Mouse (Mus musculus) neural tube, embryonic 13.5 days (tissue): Measurements from ENCODE around the gene Snx5. TPM values are rescaled to one million over a fixed set of nuclear protein-coding genes. Genes with fewer than 3 reads are reported as not detected.

Experiments
- ATAC-seq: fragments of 200-750 bp; cut with Nextera tagmentation; 2 replicates; pipeline ENCODE4 v1.8.0; 2017; ENCODE audit warnings: low read depth, mild to moderate bottlenecking, moderate TSS enrichment, moderate library complexity
- H3K27ac ChIP-seq: fragments of 300-500 bp; sonication (generic); replicated peaks from 2 replicates; pipeline ENCODE4 v1.5.1; 2015; ENCODE audit warnings: moderate library complexity, mild to moderate bottlenecking, inconsistent platforms
- H3K27me3 ChIP-seq: fragments of 300-500 bp; sonication (generic); 2 replicates; pipeline ENCODE4 v1.6.1; 2015; ENCODE audit warnings: mild to moderate bottlenecking, inconsistent platforms
- H3K36me3 ChIP-seq: fragments of 300-500 bp; sonication (generic); 2 replicates; pipeline ENCODE4 v1.6.1; 2015; ENCODE audit warnings: mild to moderate bottlenecking, inconsistent platforms
- H3K4me1 ChIP-seq: fragments of 300-500 bp; sonication (generic); replicated peaks from 2 replicates; pipeline ENCODE4 v1.6.1; 2015; ENCODE audit warnings: inconsistent platforms
- H3K4me2 ChIP-seq: fragments of 300-500 bp; sonication (generic); 2 replicates; pipeline ENCODE4 v1.6.1; 2015; ENCODE audit warnings: inconsistent platforms, mild to moderate bottlenecking, moderate library complexity
- H3K4me3 ChIP-seq: fragments of 300-500 bp; sonication (generic); 2 replicates; pipeline ENCODE4 v1.5.1; 2015; ENCODE audit warnings: mild to moderate bottlenecking, inconsistent platforms
- H3K9ac ChIP-seq: fragments of 300-500 bp; sonication (generic); 2 replicates; pipeline ENCODE4 v1.6.1; 2015; ENCODE audit warnings: moderate library complexity, mild to moderate bottlenecking, inconsistent platforms
- H3K9me3 ChIP-seq: fragments of 300-500 bp; sonication (generic); 2 replicates; pipeline ENCODE4 v1.6.1; 2016; ENCODE audit warnings: inconsistent platforms
- WGBS: fragments of 180-500 bp; shearing (Covaris S2); methylation state at CpG from one replicate; pipeline ENCODE4 v1.1.7; 2015; 5-methylcytosine and 5-hydroxymethylcytosine counted together
- polyA plus RNA-seq: library from polyadenylated mRNA; unstranded; fragments of >200 nt; fragmentation: Nextera tagmentation; extraction: Ambion mirVana; gene quantifications from 2 replicates; pipeline ENCODE4 v1.2.1, GENCODE M21; 2015

The Snx5 gene
- polyA plus RNA-seq, 1 experiment from 2014 or later: 76.1 TPM

DNA sequence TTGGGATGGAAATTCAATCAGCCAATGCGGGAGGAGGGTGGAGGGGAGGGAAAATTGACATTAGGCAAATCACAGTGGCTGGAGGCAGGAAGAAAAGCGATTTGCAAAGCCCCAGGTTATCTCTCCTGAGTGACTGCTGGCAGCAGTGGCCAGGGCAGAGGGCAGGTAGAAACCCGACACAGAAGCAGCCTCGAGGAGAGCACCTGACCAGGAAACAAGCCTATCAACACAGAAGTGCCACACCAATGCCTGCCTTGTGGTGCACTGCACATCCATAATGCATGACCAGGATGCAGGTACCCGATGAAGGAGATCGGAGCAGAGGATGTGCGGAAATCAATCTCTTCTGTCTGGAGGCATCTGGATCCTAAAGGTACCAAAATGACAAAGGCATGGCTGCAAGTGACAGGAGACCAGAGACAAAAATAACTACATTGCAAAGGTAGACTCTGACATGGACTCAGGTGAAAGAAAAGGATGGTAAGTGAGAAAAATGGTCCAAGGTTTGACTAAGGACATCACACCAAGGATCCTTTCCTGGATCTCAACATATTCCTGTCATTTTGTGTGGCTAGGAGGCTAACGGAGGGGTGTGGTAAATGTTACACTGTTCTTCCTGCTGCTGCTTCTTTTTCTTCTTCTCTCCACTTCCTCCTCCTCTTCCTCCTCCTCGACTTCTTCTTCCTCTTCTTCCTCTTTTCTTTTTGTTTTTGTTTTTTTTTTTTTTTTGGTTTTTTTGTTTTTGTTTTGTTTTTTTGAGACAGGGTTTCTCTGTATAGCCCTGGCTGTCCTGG, 33.7 kb downstream of the Snx5 start:
- ATAC-seq: no peak
- no peaks in the 10 kb centered on the region for H3K27me3 ChIP-seq
- no peaks in the 10 kb centered on the region; the same call in 1 of the 2 replicates for H3K4me1 ChIP-seq
- no peak overlapping the region for H3K27ac ChIP-seq
- H3K36me3 ChIP-seq: no peaks in the 10 kb centered on the region
- no peak overlapping the region for H3K4me2 ChIP-seq
- H3K9me3 ChIP-seq: no peaks in the 10 kb centered on the region
- no peak overlapping the region for H3K4me3 ChIP-seq
- WGBS: 61% methylated on average over 9 of the region's 9 CpGs
- H3K9ac ChIP-seq: no peak overlapping the region

DNA sequence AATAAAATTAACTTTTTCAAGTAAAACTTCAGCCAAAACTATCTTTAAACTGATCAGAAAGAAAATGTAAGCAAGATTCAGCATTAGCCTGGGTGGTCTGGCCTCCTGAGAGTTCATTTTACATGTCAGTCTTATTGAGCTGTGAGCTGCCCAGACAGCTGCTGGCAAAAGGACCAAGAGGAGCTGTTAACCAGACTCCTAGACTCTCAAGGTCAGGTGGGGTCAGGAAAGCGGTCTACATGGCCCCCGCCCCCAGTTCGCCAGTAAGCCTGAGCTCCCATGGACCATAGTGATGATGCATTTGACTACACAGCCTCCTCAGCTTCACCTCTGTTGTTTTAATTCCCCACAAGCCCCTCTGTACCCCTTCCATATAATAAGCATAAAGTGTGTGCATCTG, 34.9 kb downstream of the Snx5 start:
- whole genome bisulfite sequencing: 70% methylated on average over 3 of the region's 3 CpGs
- Histone ChIP-seq H3K27ac (no peak overlapping the region), H3K4me1 (no peaks in the 10 kb centered on the region; the same call in 1 of the 2 replicates), H3K9me3 (no peaks in the 10 kb centered on the region), H3K4me3 (no peak overlapping the region), H3K4me2 (no peak overlapping the region), H3K36me3 (no peaks in the 10 kb centered on the region), H3K27me3 (no peaks in the 10 kb centered on the region), H3K9ac (no peak overlapping the region)
- ATAC-seq: no peak

DNA sequence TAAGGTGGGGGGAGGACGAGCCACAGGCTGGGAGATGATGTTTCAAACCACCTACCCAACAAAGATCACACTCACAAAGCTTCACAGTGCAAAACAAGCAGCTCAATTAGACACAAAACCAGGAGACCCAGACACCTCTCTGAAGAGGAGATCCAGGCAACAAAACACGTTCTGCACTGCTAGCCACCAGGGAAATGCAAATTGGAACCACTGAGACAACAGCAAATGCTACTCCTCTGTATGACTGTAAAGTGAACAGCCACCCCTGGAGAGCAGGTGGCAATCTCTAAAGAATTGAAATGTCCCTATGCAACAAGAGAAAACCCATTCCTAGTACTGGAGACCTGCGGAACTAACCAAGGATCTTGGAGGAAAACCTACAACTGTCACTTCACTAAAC, 37.2 kb downstream of the Snx5 start:
- Histone ChIP-seq H3K4me2 (no peak overlapping the region), H3K4me1 (no peaks in the 10 kb centered on the region; the same call in 1 of the 2 replicates), H3K27ac (no peak overlapping the region), H3K36me3 (no peaks in the 10 kb centered on the region), H3K4me3 (no peak overlapping the region), H3K27me3 (no peaks in the 10 kb centered on the region), H3K9me3 (no peaks in the 10 kb centered on the region), H3K9ac (no peak overlapping the region)
- no peak for ATAC-seq
- 66% methylated on average over 3 of the region's 3 CpGs for WGBS

DNA sequence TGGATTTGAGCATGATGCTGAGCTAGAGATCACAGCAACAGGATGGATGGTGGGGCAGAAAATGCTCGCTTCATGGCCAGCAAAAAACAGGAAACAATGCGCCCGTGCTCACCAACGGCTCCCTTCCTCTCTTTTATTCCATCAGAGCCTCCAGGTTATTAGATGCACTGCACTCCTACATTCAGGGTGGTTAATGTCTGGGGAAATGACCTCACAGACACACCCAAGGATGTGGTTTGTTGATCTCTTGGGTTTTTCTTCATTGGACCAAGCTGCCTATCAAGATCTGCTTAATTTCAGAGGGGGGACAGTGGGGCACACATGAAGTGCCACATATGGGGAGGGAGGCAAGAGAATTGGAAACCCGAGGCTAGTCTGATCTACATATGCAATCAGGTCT, 39.6 kb downstream of the Snx5 start:
- ATAC-seq: no peak
- H3K36me3 ChIP-seq: no peaks in the 10 kb centered on the region
- H3K4me3 ChIP-seq: no peak overlapping the region
- no peaks in the 10 kb centered on the region; the same call in 1 of the 2 replicates for H3K9me3 ChIP-seq
- H3K4me1 ChIP-seq: no peaks in the 10 kb centered on the region
- no peak overlapping the region for H3K4me2 ChIP-seq
- H3K9ac ChIP-seq: no peak overlapping the region
- H3K27ac ChIP-seq: no peak overlapping the region
- WGBS: 81% methylated on average over 5 of the region's 5 CpGs
- no peaks in the 10 kb centered on the region for H3K27me3 ChIP-seq

DNA sequence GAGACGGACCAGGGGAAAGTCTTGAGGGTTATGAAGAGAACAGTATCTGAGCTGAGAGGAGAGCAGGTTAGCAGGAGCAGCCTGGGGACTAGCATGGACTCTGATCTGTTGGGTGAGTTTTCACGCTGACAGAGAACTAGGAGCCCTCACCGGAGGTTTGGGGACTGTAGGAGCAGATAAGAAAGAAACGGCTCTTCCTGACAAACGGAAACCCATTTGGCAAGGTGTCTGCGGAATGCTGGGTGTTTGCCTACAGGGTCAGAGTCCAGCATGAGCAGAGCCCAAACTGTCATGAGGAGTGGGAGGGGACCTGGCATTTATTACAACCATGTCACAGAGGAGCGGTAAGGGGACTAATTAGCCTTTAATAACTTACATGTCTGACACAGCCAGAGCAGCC, 40.2 kb downstream of the Snx5 start:
- no peak overlapping the region for H3K27ac ChIP-seq
- WGBS: 71% methylated on average over 7 of the region's 7 CpGs
- no peaks in the 10 kb centered on the region for H3K27me3 ChIP-seq
- H3K36me3 ChIP-seq: no peaks in the 10 kb centered on the region
- no peaks in the 10 kb centered on the region; the same call in 1 of the 2 replicates for H3K9me3 ChIP-seq
- H3K4me3 ChIP-seq: no peak overlapping the region
- ATAC-seq: no peak
- no peaks in the 10 kb centered on the region for H3K4me1 ChIP-seq
- H3K9ac ChIP-seq: no peak overlapping the region
- no peak overlapping the region for H3K4me2 ChIP-seq

DNA sequence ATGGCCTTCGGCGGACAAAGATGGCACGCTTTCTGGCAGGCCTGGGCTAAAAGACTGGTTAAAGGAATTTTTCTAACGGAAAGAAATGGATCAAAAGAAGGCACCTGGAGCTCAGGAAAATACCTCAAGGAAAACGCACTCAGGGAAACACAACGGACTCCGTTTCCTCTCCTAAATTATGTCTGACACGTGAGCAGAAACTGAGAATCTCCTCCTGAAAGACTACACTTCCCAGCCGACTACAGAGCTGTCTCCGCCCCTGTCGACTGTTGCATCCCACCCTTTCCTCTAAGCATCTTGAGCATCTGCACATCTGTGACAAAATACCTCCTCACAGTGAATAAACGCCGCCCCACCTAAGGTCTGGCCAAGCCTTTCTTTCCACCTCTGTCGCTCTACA, 41.1 kb downstream of the Snx5 start:
- H3K4me2 ChIP-seq: no peak overlapping the region
- H3K4me3 ChIP-seq: no peak overlapping the region
- H3K4me1 ChIP-seq: no peaks in the 10 kb centered on the region
- WGBS: 88% methylated on average over 14 of the region's 14 CpGs
- no peaks in the 10 kb centered on the region for H3K36me3 ChIP-seq
- no peak overlapping the region for H3K9ac ChIP-seq
- no peak overlapping the region for H3K27ac ChIP-seq
- H3K27me3 ChIP-seq: no peaks in the 10 kb centered on the region
- no peak for ATAC-seq
- no peaks in the 10 kb centered on the region; the same call in 1 of the 2 replicates for H3K9me3 ChIP-seq

- Histone ChIP-seq H3K27me3 (no peaks in the 10 kb centered on the region), H3K27ac (no peak overlapping the region), H3K4me3 (no peak overlapping the region), H3K36me3 (no peaks in the 10 kb centered on the region), H3K4me2 (no peak overlapping the region), H3K4me1 (0 out of 2 replicates have a peak, but pooled peaks cover 3% of the 10 kb centered on the region), H3K9ac (no peak overlapping the region), H3K9me3 (no peaks in the 10 kb centered on the region; the same call in 1 of the 2 replicates)
- WGBS: 78% methylated on average over 12 of the region's 12 CpGs
- no peak for ATAC-seq
Measured at GRCm38 (mm10) chr2:144228521-144229346, 42.0 kb downstream of the Snx5 start.

DNA sequence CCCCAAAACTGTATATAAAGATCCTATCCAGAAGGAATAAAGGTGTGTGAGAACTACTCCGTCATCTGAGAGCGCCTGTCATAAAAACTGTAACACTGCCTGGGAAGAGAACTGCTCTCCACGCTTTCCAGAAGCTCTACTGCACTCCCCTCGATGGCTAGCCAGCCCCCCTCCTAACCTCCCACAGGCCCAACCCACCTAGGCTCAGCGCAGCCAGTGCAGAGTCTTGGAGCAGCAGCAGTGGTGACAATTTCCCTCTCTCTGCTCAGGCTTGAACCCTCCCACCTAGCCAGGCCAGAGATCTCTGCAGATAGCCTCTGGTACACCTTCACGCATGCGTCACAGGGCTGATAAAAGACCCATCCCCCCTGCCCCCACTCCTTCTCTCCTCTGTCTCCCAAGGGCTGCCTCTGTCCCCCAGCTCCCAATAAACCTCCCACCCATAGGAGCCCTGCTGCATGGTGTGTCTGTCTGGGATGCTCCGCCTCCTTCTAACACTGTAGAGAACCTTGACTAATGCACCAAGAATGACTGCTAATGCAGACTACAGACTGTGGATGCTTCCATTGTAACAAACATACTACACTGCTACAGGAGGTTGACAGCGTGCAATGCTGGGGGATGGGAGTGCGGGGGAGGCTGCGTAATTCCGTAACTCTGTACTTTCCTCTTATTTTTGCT, 43.7 kb downstream of the Snx5 start:
- Histone ChIP-seq H3K36me3 (no peaks in the 10 kb centered on the region), H3K9ac (no peak overlapping the region), H3K9me3 (no peaks in the 10 kb centered on the region; the same call in 1 of the 2 replicates), H3K27me3 (no peaks in the 10 kb centered on the region), H3K4me1 (0 out of 2 replicates have a peak, but pooled peaks cover 3% of the 10 kb centered on the region), H3K4me2 (no peak overlapping the region), H3K4me3 (no peak overlapping the region), H3K27ac (no peak overlapping the region)
- WGBS: 81% methylated on average over 12 of the region's 12 CpGs
- ATAC-seq: no peak; the same call in 1 of the 2 replicates

DNA sequence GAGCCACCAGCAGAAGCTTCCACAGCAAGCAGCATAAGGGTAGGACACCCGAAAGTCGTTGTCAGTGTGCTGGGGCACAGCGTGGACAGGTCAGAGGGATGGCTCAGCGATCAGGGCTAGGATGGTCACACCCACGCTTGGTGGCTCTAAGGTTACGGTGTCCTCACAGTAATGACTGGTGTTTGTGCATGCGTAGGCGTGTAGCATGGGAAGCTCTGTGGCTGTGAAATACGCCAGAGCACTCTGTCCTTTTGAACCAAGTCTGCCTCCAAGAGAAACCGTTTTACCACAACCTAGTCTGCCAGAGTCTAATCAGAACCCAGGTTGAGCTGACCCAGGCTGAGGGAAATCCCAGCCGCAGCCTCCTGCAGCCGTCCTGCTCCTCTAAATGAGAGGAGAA, 46.4 kb downstream of the Snx5 start:
- WGBS: 64% methylated on average over 12 of the region's 12 CpGs

DNA sequence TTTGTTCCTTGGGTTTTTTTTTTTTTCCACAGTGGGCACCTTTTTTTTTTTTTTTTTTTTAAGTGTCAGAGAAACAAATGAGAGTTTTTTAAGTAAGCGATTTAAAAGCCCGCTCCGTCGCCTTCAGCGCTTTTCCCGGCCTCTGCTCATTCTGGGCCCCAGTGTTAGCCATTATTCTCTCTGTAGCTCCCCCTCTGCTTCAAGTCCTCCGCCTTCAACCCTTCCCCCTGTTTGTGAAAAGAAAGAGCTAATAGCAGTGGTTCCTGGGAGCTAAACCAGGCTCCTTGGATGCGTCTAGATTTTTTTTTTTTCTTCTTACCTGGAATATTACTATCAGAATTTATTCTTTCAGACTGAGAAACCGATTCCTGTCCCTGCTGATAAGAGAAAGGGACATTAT, 55.1 kb downstream of the Snx5 start:
- 22% methylated on average over 9 of the region's 9 CpGs for WGBS
- H3K27me3 ChIP-seq: no peaks in the 10 kb centered on the region
- 0 out of 2 replicates have a peak overlapping the region, but pooled peaks have one; percentile 3 for H3K4me2 ChIP-seq
- no peak overlapping the region for H3K4me3 ChIP-seq
- ATAC-seq: no peak
- no peaks in the 10 kb centered on the region for H3K36me3 ChIP-seq
- H3K9me3 ChIP-seq: no peaks in the 10 kb centered on the region
- H3K4me1 ChIP-seq: peaks cover 15% of the 10 kb centered on the region
- 0 out of 2 replicates have a peak overlapping the region, but pooled peaks have one; percentile 22 for H3K9ac ChIP-seq
- no peak overlapping the region for H3K27ac ChIP-seq

More for the DNA sequence above, 46.4 kb downstream of the Snx5 start:
- Histone ChIP-seq H3K4me1 (0 out of 2 replicates have a peak, but pooled peaks cover 3% of the 10 kb centered on the region), H3K27ac (no peak overlapping the region), H3K4me3 (no peak overlapping the region), H3K4me2 (no peak overlapping the region), H3K9ac (no peak overlapping the region), H3K36me3 (no peaks in the 10 kb centered on the region), H3K27me3 (no peaks in the 10 kb centered on the region), H3K9me3 (no peaks in the 10 kb centered on the region; the same call in 1 of the 2 replicates)
- no peak for ATAC-seq

DNA sequence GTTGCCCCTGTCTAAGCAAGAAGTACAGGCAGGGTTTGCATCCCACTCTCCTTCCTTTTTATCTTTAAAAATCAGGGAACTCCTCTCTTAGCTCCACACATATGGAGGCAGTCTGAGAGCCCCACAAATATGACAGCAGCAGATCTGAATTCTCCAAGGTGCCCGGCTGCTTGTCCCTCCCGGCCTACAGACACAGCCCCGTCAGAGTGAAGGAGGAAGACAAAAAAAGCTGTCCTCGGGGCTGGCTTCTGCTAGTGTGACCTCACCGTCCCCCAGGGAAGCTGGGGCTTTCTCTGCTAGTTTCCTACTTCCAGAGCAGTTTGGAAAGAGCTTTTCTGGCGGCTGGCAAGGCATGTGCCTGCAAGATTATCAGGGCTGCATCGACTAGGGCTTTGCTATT, 55.5 kb downstream of the Snx5 start:
- Histone ChIP-seq H3K4me2 (0 out of 2 replicates have a peak overlapping the region, but pooled peaks have one; percentile 3), H3K4me3 (no peak overlapping the region), H3K4me1 (peaks cover 15% of the 10 kb centered on the region), H3K27me3 (no peaks in the 10 kb centered on the region), H3K9ac (no peak overlapping the region), H3K36me3 (no peaks in the 10 kb centered on the region), H3K9me3 (no peaks in the 10 kb centered on the region), H3K27ac (peak overlapping the region; percentile 54)
- ATAC-seq: peak; percentile 64
- WGBS: 6% methylated on average over 7 of the region's 7 CpGs
